Mouse (Mus musculus) embryonic facial prominence, embryonic 14.5 days (tissue): ENCODE results near the gene Thsd7a. TPM values are rescaled to one million over a fixed set of nuclear protein-coding genes. Genes with fewer than 3 reads are reported as not detected.

Source experiments
- ATAC-seq: fragments of 200-750 bp; cut with Nextera tagmentation; 2 replicates; pipeline ENCODE4 v1.8.0; 2017; ENCODE audit warnings: low read depth, moderate number of reproducible peaks, moderate TSS enrichment
- DNase-seq: peaks from one replicate; pipeline ENCODE4 v3.0.0-alpha.2; 2015; ENCODE audit warnings: low spot score
- H3K27ac ChIP-seq: fragments of 300-500 bp; sonication (generic); replicated peaks from 2 replicates; pipeline ENCODE4 v1.5.1; 2014; ENCODE audit warnings: low read depth, mild to moderate bottlenecking, low read length, moderate library complexity
- H3K27me3 ChIP-seq: fragments of 300-500 bp; sonication (generic); replicated peaks from 2 replicates; pipeline ENCODE4 v1.6.1; 2014; ENCODE audit warnings: low read length; ENCODE audit not compliant: control insufficient read depth, insufficient read depth
- H3K36me3 ChIP-seq: fragments of 300-500 bp; sonication (generic); 2 replicates; pipeline ENCODE4 v1.6.1; 2014; ENCODE audit warnings: low read length, mixed read lengths; ENCODE audit not compliant: control insufficient read depth, insufficient read depth
- H3K4me1 ChIP-seq: fragments of 300-500 bp; sonication (generic); 2 replicates; pipeline ENCODE4 v1.6.1; 2014; ENCODE audit warnings: antibody characterized with exemption, low read length; ENCODE audit not compliant: control insufficient read depth, insufficient read depth
- H3K4me2 ChIP-seq: fragments of 300-500 bp; sonication (generic); 2 replicates; pipeline ENCODE4 v1.6.1; 2014; ENCODE audit warnings: low read depth, mild to moderate bottlenecking, low read length, moderate library complexity, mixed read lengths
- H3K4me3 ChIP-seq: fragments of 300-500 bp; sonication (generic); 2 replicates; pipeline ENCODE4 v1.5.1; 2014; ENCODE audit warnings: low read depth, mild to moderate bottlenecking, low read length
- H3K9ac ChIP-seq: fragments of 300-500 bp; sonication (generic); 2 replicates; pipeline ENCODE4 v1.6.1; 2014; ENCODE audit warnings: low read depth, mild to moderate bottlenecking, low read length, moderate library complexity, mixed read lengths
- H3K9me3 ChIP-seq: fragments of 300-500 bp; sonication (generic); 2 replicates; pipeline ENCODE4 v1.6.1; 2016; ENCODE audit warnings: low read length; ENCODE audit not compliant: control insufficient read depth
- WGBS: fragments of 180-500 bp; shearing (Covaris S2); extraction: QIAGEN DNeasy Blood & Tissue Kit; methylation state at CpG from one replicate; pipeline ENCODE4 v1.1.7; 2014; 5-methylcytosine and 5-hydroxymethylcytosine counted together
- polyA plus RNA-seq: library from polyadenylated mRNA; unstranded; fragments of >200 nt; fragmentation: Nextera tagmentation; extraction: Ambion mirVana; gene quantifications from 2 replicates; pipeline ENCODE4 v1.2.1, GENCODE M21; 2014

The Thsd7a gene
- polyA plus RNA-seq, 1 experiment from 2014 or later, result 4.9 TPM

DNA sequence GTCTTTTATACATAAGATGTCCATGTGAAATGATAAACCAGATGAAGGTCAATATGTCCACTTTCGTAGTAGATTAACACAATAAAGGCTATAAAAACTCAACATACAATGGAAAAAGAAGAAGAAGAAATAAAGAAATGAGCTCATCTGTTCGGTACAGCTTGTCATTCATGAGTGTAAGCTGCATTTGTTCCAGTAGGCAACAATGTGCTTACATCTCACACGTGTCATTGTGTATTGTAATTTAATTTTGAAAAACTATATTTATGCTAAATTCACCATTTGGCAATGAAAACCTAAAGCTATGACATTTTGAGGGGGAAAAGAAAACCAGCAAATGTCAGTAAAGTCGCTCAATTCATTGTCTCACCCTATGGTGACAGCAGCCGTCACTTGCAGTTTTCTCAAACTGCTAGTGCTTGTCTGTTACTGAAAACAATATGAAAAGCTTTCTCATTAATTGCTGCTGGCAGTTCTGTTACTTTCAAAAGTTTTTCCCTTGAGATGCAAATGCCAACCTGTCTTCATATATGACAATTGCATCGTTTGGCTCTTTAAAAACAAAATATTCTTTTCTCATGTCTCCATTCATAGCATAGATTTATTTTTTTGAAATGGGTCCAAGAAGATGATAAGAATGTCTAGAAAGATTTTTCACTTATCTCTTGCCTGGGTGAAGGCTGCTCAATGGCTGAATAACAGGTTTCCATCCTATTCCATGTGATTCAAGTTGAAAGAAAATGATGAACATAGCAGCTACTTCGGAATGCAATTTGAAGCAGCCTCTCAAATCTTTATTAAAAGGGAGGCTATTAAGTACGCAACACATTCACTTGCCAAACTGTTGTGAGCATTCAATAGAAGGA lies 10.4 kb upstream of the Thsd7a start:
- Histone ChIP-seq H3K27ac (no peak overlapping the region), H3K4me1 (no peaks in the 10 kb centered on the region), H3K9me3 (peaks cover 6% of the 10 kb centered on the region), H3K27me3 (no peaks in the 10 kb centered on the region), H3K4me3 (no peak overlapping the region), H3K9ac (no peak overlapping the region), H3K36me3 (no peaks in the 10 kb centered on the region), H3K4me2 (no peak overlapping the region)
- ATAC-seq, result no peak
- DNase-seq, result no peak
- 85% methylated on average over 8 of the region's 8 CpGs for WGBS

- Histone ChIP-seq H3K36me3 (no peaks in the 10 kb centered on the region), H3K9me3 (peaks cover 4% of the 10 kb centered on the region)
- ATAC-seq, result no peak
Observed at GRCm38 (mm10) chr6:12752297-12752696, 3.1 kb upstream of the Thsd7a start.

GRCm38 (mm10) chr6:12750441-12750840 lies 1.2 kb upstream of the Thsd7a start:
- Histone ChIP-seq H3K27ac (no peak overlapping the region), H3K4me3 (no peak overlapping the region), H3K9me3 (no peaks in the 10 kb centered on the region), H3K27me3 (no peaks in the 10 kb centered on the region), H3K36me3 (no peaks in the 10 kb centered on the region), H3K4me1 (no peaks in the 10 kb centered on the region), H3K4me2 (no peak overlapping the region), H3K9ac (no peak overlapping the region)
- peak; percentile 4 for DNase-seq
- 20% methylated on average over 2 of the region's 2 CpGs for WGBS
- no peak for ATAC-seq

More at GRCm38 (mm10) chr6:12752297-12752696, 3.1 kb upstream of the Thsd7a start:
- no peak overlapping the region for H3K4me2 ChIP-seq
- no peaks in the 10 kb centered on the region for H3K27me3 ChIP-seq
- H3K4me3 ChIP-seq, result no peak overlapping the region
- DNase-seq, result no peak
- no peaks in the 10 kb centered on the region for H3K4me1 ChIP-seq
- H3K9ac ChIP-seq, result no peak overlapping the region
- H3K27ac ChIP-seq, result no peak overlapping the region

- WGBS, result 19% methylated on average over 12 of the region's 12 CpGs
- H3K27ac ChIP-seq, result no peak overlapping the region
- H3K9me3 ChIP-seq, result no peaks in the 10 kb centered on the region
- peak overlapping the region; percentile 75 for H3K9ac ChIP-seq
- no peaks in the 10 kb centered on the region for H3K27me3 ChIP-seq
- H3K36me3 ChIP-seq, result no peaks in the 10 kb centered on the region
- H3K4me1 ChIP-seq, result no peaks in the 10 kb centered on the region
- DNase-seq (peak; percentile 24), ATAC-seq (no peak)
- peak overlapping the region; percentile 67 for H3K4me3 ChIP-seq
- H3K4me2 ChIP-seq, result peak overlapping the region; percentile 96
Observed at GRCm38 (mm10) chr6:12749531-12750210, 461 bp upstream of the Thsd7a start.

DNA sequence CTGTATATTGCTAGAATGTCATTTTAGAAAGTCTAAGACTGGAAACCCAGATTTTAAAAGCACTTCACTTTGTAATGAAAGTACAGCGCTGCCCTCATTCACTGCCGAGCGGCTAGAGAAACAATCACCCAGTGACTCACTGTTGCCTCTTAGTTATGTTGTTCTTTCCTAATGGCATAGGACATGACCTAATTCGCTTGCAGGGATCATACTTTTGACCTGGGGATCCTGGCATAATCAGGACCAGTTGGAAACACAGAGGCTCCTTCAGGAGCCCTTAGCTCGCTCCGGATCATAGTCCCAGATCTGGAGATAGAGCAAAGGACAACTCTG lies 790 bp downstream of the Thsd7a start:
- no peaks in the 10 kb centered on the region for H3K36me3 ChIP-seq
- H3K4me2 ChIP-seq, result peak overlapping the region; percentile 96
- H3K27ac ChIP-seq, result peak overlapping the region; percentile 74
- peak overlapping the region; percentile 67 for H3K4me3 ChIP-seq
- no peaks in the 10 kb centered on the region for H3K4me1 ChIP-seq
- H3K9me3 ChIP-seq, result no peaks in the 10 kb centered on the region
- H3K9ac ChIP-seq, result peak overlapping the region; percentile 75
- WGBS, result under 1% methylated on average over 6 of the region's 6 CpGs
- DNase-seq (peak; percentile 52), ATAC-seq (peak; percentile 41)
- H3K27me3 ChIP-seq, result no peaks in the 10 kb centered on the region

DNA sequence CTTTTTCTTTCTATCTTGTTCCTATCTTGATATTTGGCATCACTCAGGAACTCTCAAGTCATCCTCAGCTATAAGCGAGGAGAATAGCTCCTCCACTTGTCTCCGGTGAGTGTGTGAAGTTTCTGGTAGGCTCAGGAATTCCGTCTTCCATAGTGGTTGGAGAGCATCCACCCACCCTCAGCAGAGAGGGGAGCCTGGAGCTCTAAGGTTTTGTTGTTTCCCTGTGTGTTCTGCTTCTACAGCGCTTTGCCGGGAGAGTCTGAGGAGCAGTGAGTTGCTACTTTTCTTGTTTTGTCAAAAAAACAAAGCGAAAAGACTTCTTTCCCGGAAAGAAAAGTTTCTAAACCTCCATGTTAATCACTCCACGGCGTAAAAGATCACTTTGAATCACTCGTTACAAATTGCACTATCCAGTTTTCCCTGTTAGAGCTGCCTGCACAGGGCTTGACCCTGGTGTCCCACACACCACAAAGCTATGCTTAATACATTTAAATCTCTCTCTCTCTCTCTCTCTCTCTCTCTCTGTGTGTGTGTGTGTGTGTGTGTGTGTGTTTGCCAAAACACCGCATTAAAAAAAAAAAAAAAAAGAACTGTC lies 1.3 kb downstream of the Thsd7a start:
- Histone ChIP-seq H3K9me3 (no peaks in the 10 kb centered on the region), H3K9ac (peak overlapping the region; percentile 75), H3K36me3 (no peaks in the 10 kb centered on the region), H3K27ac (0 out of 2 replicates have a peak overlapping the region, but pooled peaks have one; percentile 74), H3K4me2 (peak overlapping the region; percentile 96), H3K4me1 (no peaks in the 10 kb centered on the region), H3K27me3 (no peaks in the 10 kb centered on the region), H3K4me3 (peak overlapping the region; percentile 67)
- DNase-seq (peak; percentile 41), ATAC-seq (no peak)
- 6% methylated on average over 11 of the region's 11 CpGs for WGBS

DNA sequence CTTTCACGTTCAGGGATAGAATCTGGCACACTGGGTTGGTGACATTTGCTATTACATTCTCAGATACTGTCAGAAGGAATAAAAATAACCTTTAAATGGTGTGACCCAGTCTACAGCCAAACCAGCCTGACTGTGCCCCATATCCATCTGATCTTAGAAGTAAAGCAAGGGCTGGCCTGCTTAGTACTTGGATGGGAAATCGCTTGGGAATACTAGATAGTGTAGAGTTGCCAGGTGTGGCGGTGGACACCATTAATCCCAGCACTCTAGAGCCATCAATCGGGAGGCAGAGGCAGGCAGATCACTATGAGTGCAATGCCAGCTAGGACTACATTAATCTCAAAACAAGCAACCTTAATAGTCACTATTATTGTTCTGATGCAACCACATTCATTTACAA lies 6.4 kb downstream of the Thsd7a start:
- no peak overlapping the region for H3K4me2 ChIP-seq
- no peaks in the 10 kb centered on the region for H3K4me1 ChIP-seq
- H3K27me3 ChIP-seq, result no peaks in the 10 kb centered on the region
- no peak overlapping the region for H3K4me3 ChIP-seq
- DNase-seq, result no peak
- H3K36me3 ChIP-seq, result no peaks in the 10 kb centered on the region
- H3K27ac ChIP-seq, result no peak overlapping the region
- no peak for ATAC-seq
- H3K9me3 ChIP-seq, result no peaks in the 10 kb centered on the region
- WGBS, result 88% methylated on average over 4 of the region's 4 CpGs
- no peak overlapping the region for H3K9ac ChIP-seq

DNA sequence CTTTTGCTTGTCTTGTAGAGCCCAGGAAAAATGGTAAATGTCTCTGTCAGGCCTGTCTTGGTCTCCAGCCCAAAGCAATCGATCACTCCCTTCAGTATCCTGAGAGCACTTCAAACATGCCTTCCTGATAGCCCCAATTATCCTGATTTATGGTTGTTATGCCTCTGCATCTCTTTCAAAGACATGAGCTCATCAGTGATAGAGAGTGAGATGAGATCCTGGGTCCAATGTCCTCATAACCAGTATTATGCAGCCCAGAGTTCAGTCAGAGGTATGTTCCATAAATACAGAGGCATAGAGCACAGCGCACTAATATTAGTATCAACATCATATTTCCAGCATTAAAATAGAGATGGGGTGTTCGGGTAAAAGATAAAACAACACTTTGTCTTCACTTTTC lies 15.3 kb downstream of the Thsd7a start:
- Histone ChIP-seq H3K27ac (no peak overlapping the region), H3K9ac (no peak overlapping the region), H3K27me3 (no peaks in the 10 kb centered on the region), H3K4me3 (no peak overlapping the region), H3K9me3 (0 out of 2 replicates have a peak, but pooled peaks cover 5% of the 10 kb centered on the region), H3K4me2 (no peak overlapping the region), H3K4me1 (no peaks in the 10 kb centered on the region), H3K36me3 (no peaks in the 10 kb centered on the region)
- DNase-seq, result no peak
- WGBS, result 82% methylated on average over 3 of the region's 3 CpGs
- no peak for ATAC-seq
